Mouse (Mus musculus) right cerebral cortex, postnatal 14 days (tissue): ENCODE results near the gene Lsm14b.

Experiments
- DNase-seq: peaks from one replicate; pipeline ENCODE4 v3.0.0; 2022

Gene Lsm14b

DNA sequence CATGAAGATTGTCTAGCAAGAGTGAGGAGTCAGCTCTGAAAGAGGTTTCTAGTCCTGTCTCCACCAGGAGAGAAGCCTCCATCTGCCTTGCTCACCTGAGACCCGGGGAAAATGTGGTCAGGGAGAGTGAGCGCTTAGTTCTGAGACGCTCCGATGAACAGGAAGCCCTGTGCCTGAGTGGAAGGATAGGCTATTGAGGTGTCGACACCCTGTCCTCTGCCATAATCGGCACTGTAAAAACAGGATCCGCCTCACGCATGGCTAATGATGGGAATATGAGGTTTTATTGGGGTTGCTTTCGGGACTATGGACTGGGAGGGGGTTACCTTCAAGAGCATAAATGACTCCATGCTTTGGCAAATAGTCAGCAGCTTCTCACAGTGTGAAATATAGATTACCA is 6.2 kb upstream of the Lsm14b start:
- no peak for DNase-seq

DNA sequence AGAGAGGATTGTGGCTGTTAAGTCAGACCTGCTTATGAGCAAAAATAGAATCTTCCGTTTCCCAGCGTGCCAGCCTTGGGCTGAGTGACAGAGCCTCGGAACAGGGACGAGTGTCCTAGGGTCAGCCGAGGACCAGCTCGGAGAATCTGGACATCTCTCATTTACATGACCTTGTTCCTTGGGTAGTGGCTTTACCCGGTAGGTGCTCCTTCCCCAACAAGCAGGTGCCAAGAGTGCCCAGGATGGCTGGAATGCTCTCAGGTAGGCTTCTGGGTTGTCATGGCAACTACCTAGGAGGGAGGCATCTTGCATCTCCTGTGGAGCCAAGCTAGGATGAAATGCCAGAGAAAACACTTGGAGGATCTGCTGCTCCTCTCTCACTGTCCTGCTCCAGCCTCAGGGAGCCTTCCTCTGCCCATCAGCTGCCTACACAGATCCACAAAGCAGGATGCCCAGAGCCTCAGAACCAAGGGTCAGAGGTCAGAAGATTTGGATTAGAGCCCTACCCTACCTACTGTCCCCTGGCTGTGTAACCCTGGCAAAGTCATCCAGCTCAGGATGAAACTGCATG is 4.6 kb upstream of the Lsm14b start:
- DNase-seq, result no peak

DNA sequence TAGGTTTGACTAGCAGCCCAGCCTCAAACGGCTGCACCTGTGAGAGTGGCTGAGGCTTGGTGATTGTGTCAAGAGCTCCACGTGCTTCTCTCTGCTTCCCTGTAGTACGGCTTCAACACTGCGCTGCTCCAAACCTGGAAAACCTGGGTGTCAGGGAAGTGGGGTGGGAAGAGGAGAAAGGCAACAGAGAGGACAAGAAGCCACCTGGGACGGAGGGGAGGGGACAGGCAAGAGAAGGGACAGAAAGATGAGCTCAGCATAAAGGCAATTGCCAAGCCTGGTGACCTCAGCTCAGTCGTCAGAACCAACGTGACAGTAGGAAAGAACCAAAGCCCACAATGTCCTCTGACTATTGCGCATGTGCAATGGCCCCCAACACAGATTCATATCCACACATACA is 3.9 kb upstream of the Lsm14b start:
- no peak for DNase-seq

DNA sequence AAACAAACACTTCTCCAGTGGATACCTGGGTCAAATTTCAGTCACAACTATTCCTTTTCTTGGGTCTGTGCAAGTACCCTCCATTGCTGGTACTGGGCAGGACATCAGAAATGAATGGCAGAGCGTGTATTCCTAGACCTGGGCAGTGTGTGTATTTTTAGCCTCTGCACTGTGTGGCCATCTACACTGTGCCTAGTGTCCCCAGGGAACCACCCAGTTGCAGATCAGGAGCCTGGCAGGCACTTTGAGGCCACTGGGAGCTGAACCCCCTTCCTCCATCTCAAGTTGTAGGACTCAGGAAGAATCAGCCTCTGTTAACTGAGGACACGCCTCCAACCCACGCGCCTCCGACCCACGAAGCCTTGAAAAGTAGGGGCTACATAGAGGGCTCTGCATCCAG is 2.0 kb upstream of the Lsm14b start:
- no peak for DNase-seq

DNA sequence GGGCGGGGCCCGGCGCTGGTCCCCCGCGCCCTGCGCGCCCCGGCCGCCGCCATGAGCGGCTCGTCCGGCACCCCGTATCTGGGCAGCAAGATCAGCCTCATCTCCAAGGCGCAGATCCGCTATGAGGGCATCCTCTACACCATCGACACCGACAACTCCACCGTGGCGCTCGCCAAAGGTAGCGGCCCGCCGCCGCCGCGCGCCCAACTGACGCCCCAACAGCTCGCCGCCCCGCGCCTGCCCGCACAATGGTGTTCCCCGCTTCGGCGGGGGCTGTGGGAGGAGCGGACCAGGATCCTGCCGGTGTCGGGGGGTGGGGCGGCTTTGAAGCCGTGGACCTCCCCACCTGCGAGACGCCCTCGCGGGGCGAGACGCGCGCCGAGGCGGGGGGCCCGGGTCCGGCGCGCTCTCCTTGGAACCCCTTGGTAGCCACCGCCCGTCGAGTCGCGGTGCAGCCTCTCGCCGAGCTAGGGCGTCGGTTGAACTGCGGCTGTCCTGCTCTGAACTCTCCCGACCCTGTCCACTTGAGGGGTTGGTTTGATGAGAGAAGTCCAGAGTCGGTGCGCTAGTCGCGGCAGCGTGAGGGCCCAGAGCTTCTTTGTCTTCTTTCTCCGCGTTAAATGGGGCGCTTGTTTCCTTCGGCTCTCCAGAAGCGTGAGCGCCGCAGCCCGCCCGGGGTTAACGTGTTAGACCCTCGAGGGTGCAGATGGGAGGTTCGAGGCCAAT is 511 bp downstream of the Lsm14b start:
- peak; percentile 50 for DNase-seq

DNA sequence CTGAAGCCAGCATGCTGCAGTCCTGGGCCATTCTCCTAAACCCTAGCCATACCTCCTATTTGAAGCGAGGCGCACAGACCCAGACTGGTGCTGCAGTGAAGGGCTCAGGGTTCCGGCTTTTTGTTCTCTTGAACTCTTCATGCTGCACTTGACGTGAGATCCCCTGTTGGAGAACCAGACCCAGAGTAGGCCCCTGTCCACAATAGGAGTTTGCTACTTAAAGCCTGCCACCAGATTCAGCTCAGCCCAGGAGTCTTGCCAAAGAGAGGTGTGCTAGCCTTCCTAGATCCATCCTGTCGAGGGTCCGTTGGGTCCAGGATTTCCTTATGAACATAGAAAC is 1.0 kb downstream of the Lsm14b start:
- no peak for DNase-seq

DNA sequence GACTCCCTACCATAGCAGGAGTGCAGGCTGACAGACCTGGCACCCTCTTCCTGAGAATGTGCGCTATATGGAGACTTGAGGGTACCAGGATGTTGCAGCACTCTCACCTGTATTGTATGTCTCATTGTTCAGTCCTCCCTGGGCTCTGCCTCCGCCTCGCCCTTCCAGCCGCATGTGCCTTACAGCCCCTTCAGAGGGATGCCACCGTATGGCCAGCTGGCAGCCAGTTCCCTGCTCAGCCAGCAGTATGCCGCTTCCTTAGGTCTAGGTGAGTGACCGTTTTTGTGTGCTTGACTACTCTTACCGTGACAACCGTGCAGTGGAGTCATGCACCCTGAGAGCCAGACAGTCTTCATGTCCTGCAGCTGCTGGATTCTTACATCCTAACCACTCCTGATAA is 3.0 kb downstream of the Lsm14b start:
- no peak for DNase-seq

DNA sequence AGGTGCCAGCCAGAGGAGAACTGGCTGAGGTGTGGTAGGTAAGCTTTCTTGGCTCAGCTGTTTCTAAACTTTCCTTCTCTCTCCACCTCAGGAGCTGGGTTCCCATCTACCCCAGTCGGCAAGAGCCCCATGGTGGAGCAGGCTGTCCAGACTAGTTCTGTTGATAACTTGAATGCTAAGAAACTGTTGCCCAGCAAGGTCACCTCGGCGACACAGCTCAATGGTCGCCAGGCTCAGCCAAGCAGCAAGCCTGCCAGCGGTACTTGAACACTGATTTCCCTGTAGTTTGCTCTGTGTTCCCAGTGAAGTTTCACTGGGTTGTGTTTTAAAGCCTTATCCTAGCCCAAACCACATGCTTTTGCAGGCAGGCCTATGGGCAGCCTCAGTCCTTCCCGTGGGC is 6.5 kb downstream of the Lsm14b start:
- DNase-seq, result no peak

DNA sequence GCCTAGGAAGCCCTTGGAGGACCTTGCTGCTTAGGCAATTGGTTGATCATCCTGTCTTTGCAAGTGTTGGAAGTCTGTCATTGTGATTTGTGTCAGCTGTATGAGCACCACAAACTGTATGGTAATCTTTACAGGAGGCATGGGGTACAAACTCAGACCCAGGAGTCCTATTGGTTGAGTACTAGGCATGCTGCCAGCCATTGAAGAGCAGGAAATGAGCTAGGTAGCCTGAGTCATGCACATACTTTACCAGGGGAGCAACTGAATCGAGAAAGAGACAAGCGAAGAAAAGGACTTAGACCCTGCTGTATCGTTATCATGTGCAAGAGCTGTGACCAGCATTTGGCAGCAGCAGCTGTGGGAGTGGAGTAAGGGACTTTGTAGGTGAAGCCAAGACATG is 8.1 kb downstream of the Lsm14b start:
- DNase-seq, result no peak

DNA sequence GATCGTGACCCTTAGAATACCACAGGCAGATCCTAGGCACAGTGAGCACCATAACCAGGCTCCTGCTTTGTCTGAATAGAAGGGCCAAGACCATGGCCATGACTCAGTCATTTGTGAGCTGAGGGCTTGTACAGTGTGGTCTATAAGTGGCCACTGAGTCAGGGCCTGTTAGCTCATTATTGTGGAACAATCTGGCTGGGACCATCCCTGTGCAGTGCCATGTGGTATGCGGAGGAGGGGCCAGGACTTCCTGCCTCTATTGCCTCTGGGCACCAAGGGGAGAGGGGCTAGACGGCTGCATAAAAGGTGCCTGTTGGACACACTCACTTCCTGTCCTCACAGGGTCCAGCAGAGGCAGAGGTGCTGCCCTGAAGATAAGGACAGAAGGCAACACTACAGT is 9.2 kb downstream of the Lsm14b start:
- no peak for DNase-seq

DNA sequence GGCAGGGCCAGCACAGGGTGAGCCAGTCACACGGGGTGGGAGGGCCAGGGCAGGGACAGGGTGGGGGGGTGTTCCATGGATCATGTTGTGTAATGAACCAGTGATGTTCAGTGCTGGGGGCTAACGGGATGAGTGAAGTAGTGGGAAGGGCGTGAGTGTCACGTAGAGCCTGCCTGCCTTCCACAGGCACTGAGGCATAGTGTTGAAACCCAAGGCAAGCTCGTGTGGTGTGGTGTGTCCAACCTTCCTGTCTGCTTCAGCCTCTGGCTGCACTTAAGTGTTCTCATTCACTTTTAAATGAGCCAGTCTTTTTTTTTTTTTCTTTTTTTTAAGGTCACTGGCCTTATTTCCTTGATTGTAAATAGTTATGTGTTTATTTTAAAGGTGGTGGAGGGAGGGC is 10.0 kb downstream of the Lsm14b start:
- no peak for DNase-seq

DNA sequence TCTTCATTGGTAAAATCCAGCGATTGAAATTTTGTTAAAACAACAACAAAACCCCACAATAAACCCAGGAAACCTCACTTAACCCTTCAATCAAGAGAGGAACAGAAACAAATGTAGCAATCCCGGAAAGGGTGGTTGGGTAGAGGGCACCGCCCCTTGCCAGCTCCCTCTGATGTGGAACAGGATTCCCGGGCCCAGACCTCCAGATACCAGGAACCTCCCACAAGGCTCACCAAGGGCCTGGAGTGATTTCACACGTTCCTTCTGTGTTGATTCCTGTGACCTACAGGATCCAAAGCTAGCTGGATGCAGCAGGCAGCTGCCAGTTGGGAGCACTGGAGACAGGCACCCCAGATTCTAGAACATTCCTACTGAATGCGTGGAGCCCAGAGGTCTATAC is 15.6 kb downstream of the Lsm14b start:
- DNase-seq, result no peak

DNA sequence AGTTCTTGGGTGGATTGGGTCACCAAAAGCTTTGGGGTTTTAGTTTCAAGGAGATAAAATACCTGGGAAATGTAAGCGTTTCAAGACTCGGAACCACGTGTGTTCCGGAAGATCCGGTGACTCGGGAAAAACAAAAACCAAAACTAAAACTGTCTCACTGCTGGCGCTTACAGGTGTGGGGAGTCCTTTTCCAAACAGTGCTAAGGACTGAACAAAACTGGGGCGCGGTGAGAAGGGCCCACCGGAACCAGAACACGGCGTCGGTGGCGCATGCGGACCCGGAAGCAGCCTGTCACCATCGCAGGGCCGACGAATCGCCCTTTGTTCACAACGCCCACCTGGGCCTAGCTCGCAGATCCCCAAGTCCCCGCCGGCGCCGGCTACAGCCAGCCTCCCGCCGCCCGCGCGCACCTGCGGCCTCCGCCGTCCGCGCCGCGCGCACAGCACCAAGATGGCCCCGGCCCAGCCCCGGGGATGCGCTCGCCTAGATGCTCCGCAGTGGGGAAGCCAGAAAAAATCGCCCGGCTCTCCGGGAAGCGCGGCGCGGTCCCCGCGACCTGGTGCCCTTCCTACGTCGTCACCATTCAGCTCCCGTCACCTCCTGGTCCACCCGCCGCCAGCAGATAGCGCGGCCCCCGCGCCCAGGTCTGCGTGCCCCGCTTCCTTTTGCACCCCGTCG is 16.9 kb downstream of the Lsm14b start:
- DNase-seq, result peak; percentile 53

DNA sequence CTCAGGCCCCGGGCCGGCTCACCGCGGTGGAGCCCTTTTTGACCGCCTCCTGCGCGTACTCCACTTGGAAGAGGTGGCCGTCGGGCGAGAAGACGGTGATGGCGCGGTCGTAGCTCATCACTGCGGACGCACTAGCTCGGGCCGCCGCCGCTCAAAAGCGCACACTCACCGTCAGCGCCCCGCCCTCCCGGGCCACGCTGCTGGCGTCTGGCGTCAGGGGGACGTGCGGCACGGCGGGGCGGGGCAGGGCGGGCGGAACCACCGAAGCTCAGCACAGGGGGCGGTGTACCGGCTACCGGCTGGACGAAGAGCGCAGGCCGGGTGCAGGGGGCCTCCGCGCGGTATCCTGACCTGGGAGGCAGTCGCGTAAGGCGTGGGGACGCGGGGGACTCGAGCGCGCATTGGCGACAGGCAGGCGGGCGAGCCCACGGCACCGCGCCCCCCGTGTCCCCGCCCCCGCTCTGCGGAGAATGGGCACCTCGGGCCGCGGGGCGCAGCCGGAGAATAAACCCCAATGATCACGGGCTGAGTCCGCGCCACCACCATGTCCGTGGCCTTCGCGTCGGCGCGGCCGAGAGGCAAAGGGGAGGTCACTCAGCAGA is 17.6 kb downstream of the Lsm14b start, which contains the start of the genes Psma7 and Ss18l1:
Gene Psma7, minus strand, starts transcription at position 178 of the 602 bp plus-strand sequence.
Gene Ss18l1, plus strand, starts transcription at position 254 of the 602 bp plus-strand sequence.
- peak; percentile 93 for DNase-seq

DNA sequence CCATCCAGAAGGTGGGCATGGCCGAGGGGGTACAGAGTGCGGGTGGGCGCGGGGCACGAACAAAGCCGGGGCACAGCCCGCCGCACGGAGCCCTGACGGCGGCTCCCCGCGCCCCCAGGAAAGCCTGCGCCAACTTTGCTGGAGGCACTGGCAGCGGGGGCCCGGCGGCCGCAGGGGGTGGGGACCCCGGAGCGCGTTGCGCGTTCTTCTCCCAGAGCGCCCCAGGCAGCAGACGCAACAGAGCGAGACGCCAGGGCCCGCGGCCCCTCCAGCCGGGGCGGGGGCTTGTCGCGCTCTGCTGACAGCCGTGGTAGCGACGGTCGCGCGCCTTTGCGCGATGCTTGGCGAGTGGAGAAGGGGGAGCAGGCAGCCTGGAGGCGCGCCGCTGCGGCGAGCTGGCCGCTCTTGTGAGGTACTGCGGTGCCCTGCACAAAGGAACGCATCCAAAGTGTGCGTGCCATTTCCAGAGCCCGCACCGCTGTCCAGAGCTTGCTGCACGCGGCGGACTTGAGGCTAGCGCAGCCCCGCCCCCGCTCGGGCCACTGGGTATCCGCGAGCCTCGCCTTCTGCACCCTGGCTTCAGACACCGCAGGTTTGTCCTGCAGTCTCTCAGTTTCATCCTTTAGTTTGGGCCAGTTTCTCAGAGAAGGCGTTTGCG is 18.2 kb downstream of the Lsm14b start:
- peak; percentile 84 for DNase-seq

DNA sequence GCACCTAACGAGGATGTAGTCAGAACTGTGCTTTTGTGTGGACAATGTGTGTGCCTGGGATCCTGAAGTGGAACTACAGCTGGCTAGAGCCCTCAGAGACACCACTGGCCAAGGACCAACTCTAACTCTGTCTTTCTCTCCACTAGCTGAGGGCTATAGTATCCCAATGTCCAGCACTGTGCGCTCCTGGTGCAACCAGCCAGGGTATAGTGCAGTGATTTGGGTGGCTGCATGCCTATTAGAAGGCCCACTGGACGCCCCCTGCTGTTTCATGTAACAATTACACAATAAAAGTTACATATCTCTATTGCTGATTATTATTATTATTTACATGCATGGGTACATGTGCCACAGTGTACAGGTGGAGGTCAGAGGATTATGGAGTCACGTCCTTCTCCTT is 20.5 kb downstream of the Lsm14b start:
- no peak for DNase-seq

DNA sequence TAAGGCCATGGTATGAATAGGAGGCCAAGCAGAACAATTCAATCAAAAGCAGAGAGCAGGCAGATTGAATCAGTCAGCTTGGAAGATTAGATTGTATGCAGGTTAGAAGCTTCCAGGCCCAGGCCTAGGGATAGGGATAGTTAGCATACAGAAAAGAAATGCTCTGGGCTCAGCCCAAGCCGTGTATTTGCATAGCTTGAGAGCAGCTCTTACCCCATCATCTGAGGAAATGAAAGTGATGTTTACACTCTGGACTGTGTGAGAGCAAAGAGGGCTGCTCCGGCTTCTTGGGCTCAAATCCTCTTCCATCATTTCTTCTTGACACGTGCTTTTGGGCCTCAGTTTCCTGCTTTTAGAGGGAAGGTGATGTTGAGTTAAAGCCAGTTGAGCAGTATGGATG is 22.8 kb downstream of the Lsm14b start:
- no peak for DNase-seq

DNA sequence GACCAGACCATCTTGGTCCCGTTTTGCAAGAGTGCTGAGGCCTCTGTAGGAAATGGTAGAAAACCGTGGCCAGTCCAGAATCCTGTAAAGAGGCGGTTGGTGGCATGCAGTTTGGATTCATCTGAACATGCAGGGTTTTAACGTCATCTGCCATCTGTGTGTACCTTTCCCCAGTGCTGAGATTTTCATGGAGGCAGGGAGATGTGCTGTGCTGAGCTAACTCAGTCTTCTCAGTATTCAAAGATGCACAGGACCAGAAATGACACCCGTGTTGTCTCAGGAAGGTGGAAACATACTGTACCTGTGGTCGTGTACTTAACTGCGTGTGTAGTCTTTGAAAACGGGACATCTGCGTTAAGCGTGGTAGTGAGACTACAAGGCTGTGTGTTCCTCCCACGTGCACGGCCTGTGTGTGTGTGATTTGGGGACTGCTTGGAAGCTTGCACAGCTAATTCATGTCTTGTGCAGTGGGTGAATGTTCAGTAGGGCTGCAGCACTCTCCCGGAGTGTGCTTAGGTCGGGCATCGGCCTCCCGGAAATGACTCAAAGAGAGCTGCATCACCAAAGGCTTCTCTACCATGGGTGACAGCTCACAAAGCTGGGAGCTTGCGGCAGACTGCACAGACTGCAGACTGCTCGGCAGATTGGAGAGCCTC is 23.3 kb downstream of the Lsm14b start:
- DNase-seq, result no peak

DNA sequence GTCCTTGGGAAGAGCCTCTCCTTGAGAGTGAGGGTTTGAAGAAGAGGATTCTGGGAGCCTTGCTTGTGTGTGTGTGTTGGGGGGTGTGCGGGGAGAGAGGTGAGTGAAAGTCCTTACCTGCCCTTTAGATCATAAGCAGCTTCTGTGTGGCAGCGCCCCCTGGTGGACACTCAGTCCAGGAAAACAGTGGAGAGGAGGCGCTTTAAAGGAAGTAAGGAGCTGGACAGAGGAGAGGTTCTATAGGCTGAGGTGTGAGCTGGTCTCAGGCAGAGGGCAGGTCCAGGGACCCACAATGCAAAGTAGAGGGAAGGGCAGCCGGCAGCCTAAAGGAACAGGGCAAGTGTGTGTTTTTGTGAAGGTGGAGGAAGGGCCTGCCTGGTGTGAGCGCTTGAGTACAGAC is 26.2 kb downstream of the Lsm14b start:
- DNase-seq, result peak; percentile 89

DNA sequence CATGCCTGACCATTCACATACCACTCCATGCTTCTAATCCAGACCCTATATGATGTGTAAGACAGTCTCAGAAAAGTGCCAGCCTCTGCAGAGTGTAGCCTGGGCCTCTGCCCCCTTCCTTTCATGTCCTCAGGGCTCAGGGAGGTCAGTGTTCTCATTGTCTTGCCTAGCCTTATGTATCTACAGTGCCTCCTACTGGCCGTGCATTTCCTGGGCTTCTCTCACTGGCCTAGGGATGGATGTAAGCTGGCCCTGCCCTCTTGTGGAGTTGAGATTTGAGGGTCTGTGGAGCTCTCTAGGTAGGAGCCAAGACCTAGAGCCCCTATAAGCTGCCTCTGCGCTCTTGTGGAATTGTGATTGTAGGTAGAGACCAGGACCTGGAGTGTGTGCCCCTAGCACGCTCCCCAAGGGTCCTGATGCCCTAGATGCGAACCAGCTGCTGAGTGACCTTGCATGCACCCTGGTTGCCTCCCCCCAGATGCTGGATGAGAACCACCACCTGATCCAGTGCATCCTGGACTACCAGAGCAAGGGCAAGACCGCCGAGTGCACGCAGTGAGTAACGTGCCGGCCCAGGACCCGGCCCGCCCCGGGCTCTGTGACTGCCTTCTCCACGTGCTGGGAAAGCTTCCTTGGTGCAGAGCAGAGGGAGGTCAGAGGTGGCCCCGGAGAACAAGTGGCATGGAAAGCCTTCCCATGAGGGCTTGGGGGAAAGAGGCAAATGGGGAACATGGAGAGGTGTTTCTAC is 27.4 kb downstream of the Lsm14b start:
- no peak for DNase-seq

DNA sequence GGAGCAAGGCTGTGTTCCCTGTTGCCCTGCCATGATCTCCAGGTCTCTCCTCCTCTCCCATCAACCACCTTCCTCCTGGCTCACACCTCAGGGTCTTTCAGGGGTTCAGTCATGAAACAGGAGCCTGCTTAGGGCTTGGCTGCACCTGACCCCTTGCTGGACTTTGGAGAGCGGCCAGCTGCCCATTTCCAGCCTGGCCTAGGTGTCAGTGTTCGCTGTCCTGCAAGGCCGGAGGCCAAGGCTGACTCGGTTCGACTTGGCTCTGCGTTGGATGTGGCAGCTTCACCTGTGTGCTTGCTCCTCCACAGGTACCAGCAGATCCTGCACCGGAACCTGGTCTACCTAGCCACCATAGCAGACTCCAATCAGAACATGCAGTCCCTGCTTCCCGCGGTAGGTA is 28.2 kb downstream of the Lsm14b start:
- DNase-seq, result no peak
